Mouse (Mus musculus) E14TG2a.4 (cell line): ENCODE measurements around the gene Sost.

Source experiments
- CTCF ChIP-seq: conservative IDR thresholded peaks from 2 replicates; pipeline ENCODE4 v1.5.1; 2014; ENCODE audit warnings: low read length
- POU5F1 ChIP-seq: IDR thresholded peaks from 2 replicates; pipeline ENCODE4 v1.6.1; 2014; ENCODE audit warnings: low read length, borderline replicate concordance

DNA sequence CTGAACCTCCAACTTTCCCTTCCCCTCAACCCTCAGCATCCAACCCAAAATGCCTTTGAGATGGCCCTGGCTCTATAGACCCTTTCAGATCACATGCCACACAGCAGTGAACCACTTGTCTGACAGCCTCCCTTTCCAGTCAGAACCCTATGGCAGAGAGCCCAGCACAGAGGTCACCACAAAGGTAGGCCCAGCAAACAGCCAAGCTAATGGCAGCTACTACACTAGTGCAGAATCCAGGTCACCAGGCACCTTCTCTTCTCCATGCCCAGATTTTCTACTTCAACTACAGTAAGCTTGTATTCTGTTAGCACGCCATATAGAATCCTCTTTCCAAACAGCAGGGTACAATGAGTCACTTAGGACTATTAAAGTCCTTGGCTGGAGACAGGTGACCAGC, 49.3 kb upstream of the Sost start:
- TF ChIP-seq CTCF (no peak), POU5F1 (no peak)
